Mouse (Mus musculus): ENCODE measurements around the gene Nav2.

GRCm38 (mm10) chr7:48875096-48875495, 33.4 kb upstream of the Nav2 start:
- no peak for TF ChIP-seq CTCF (IDR thresholded peaks at IDR 0.05; ENCODE audit: borderline replicate concordance, insufficient read depth, low read depth, low read length)
- TF ChIP-seq POLR2A (IDR thresholded peaks at IDR 0.05; ENCODE audit: borderline replicate concordance, insufficient read depth, low read length), result no peak

All from cerebellum, adult 2 months (tissue).